In the genomic region with DNA sequence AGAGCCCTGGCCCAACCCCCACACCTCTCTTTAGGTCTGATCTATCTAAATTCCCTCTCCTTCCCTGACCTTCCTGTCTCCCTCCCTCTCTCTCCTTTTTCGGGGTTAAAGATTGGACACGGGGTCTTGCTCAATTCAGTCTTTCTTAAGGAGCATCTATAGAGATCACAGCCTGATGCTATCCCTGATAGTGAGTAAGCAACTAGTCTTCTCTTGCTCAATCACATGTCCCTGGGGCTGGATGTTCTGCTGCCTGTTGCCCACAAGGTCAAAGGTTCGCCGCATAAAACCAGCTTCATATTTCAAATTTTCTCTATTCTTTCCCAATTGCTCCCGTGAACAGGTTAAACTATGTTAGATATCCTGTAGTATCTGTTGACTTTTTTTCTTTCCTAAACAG, we compare ENCODE assay signal across 10 mouse cellular contexts. TPM values are rescaled to one million over a fixed set of nuclear protein-coding genes. Genes with fewer than 3 reads are reported as not detected.
DNase-seq lines count a peak whose midpoint lies in the region; ATAC-seq lines count a peak whose summit lies in the region.
"Had no signal": no experiment of that assay in that cellular context is flagged by ENCODE, and none has a peak within 500 bp of the region (broad histone marks: within the 10 kb centered on the region; RNA-seq: fewer than 3 reads in every experiment).

No protein-coding gene starts in this region.

- ATAC-seq in erythroid progenitor cell, adult 5-6 weeks (replicated peaks; ENCODE audit: low FRiP score, poor library complexity, severe bottlenecking): no peak

- peak; percentile 37 to 73 for DNase-seq in adrenal gland, adult (ENCODE audit: inconsistent age in 2 of 2, low spot score in 1 of 2)
- DNase-seq in adrenal gland, adult 18-20 months (ENCODE audit: low spot score in 2 of 2): no peak
- DNase-seq in kidney, adult 8-10 months: peak; percentile 52 to 60
- DNase-seq in kidney, postnatal 10 days: no peak
- peak; percentile 49 for DNase-seq in adrenal gland, postnatal 14 days
- peak; percentile 72 for DNase-seq in yolk sac, embryonic 10.5 days (ENCODE audit: low spot score)
- no peak for DNase-seq in spleen, postnatal 10 days (ENCODE audit: low spot score in 2 of 2)
- DNase-seq: cerebellum, adult 8-10 months; gastrocnemius, postnatal 14 days had no signal

RNA-seq across cellular contexts. Expression of a gene that starts 25.2 kb away (rescaled TPM):
- total RNA-seq in adrenal gland, adult 18-20 months (2021): 10 to 100 TPM; 67.3 to 85.3 TPM
- 74.6 and 80.2 TPM in 2 replicates for total RNA-seq in adrenal gland, postnatal 14 days (2021)
- 9.4 and 41.5 TPM in 2 replicates for total RNA-seq in erythroid progenitor cell, adult 5-6 weeks (2015; ENCODE audit: low replicate concordance)
- 10.7 and 12.0 TPM in 2 replicates for total RNA-seq in erythroid progenitor cell, adult 5-6 weeks (2017; ENCODE audit: low replicate concordance)

Comparison
In these comparisons a context has a peak if more than half of its experiments do, and no peak if none do; other contexts are left out.
1. DNase-seq: peak in adrenal gland, adult (2 of 2), kidney, adult 8-10 months (2 of 2), adrenal gland, postnatal 14 days (single experiment) and yolk sac, embryonic 10.5 days (single experiment); none in adrenal gland, adult 18-20 months (0 of 2), kidney, postnatal 10 days (single experiment) and spleen, postnatal 10 days (0 of 2).